Mouse (Mus musculus): ENCODE results near the gene Vpreb1.

DNA sequence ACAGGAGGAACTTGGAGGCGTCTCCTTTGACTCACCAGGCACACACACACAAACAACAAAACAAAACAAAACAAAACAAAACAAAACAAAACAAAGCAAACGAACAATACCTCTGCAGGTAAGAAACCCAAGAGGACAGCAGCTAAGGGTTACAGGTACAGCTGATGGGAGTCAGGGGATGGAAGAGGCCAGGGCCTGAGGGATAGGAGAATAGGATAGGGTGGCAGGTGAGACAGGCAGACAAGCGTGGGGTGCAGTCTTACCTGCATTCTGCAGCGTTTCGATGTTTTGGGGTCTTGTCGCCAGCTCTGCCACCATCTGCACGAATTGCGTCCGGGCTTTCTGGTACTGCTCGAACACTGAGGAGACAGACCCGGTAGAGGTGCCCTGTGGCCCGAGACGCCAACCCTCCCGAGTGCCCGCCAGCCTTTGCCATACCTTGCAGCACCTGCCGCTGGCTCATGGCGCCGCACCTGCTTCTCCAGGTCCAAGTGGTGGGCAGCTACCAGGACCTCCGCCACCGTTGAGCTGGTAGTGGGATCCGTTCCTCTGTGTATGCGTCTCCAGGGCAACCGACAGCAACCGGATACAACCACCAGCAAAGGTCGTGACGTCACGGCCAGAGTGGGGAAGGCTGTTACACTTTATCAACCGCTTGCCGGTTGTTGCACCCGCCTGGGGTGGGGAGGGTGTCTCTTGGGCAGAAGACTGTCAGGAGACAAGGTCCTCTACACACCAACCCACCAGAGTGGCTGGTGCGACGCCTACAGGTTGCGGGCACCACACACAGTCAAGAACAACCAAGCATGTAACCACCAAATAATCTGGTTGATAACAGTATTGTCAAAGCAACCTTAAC, 41.7 kb downstream of the Vpreb1 start, which contains the start of gene Spag6l:
- peak; percentile 31; the same call in 1 of the 2 replicates for TF ChIP-seq CTCF (IDR thresholded peaks at IDR 0.05; ENCODE audit: control insufficient read depth, insufficient read depth, low read length)
- TF ChIP-seq POLR2A (IDR thresholded peaks at IDR 0.05; ENCODE audit: borderline replicate concordance, control insufficient read depth, low read depth, low read length) = no peak
